Mouse (Mus musculus): Measurements from ENCODE around the gene Trub1. TPM values are rescaled to one million over a fixed set of nuclear protein-coding genes. Genes with fewer than 3 reads are reported as not detected.

The Trub1 gene
- 16.3 and 22.1 TPM in 2 replicates for polyA plus RNA-seq (2014; fragmentation: Nextera tagmentation; extraction: Ambion mirVana)

DNA sequence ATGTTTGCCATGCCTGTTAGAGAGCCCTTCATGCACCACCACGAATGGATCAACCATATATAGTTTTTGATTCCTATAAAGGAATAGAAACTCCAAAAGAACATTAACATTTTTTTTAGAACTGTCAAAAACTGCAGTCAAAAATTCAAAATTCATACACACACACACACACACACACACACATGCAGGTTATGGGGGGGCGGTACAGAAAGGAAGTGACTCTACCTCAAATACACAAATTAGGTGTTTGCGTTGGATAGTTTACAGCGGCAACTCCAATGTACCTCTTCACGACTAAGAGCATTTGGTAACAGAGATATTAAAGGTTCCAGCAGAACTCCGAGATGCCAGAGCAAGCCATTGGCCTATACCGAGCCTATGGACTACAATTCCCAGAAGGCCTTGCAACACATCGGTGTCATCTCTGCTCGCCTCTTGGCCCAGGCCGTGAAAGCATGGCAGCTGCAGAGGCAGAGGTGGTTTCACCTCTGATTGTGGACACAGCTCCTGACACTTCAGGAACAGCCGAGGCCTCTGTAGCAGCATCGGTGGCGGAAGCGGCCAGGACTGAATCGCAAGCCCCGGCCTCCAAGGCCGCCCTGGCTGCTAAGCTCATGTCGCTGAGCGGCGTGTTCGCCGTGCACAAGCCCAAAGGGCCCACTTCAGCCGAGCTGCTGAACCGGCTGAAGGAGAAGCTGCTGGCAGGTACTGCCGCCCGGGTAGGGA is at the start of gene Trub1:
TSS of gene Trub1 (plus strand) at position 421 of the 726 bp plus-strand sequence.
- Histone ChIP-seq H3K4me3 (ENCODE audit: low read depth, low read length) (peak within 1 kb of the TSS; percentile 82), H3K9ac (ENCODE audit: low read length) (peak within 1 kb of the TSS; percentile 81), H3K27me3 (ENCODE audit: control insufficient read depth, insufficient read depth, low read length) (no peaks in the 10 kb centered on the region), H3K4me1 (replicated peaks; ENCODE audit: control insufficient read depth, insufficient read depth, low read length) (peaks cover 8% of the 10 kb centered on the region; the same call in 1 of the 2 replicates), H3K36me3 (ENCODE audit: control insufficient read depth, insufficient read depth, low read length) (no peaks in the 10 kb centered on the region), H3K27ac (ENCODE audit: low read depth, low read length) (no peak within 1 kb of the TSS), H3K9me3 (ENCODE audit: control insufficient read depth, low read length) (no peaks in the 10 kb centered on the region), H3K4me2 (ENCODE audit: low read depth, low read length, severe bottlenecking) (peak within 1 kb of the TSS; percentile 67)
- DNase-seq (ENCODE audit: low spot score) (peak; percentile 82), ATAC-seq (replicated peaks; ENCODE audit: low FRiP score) (peak; percentile 97)
- 5% methylated on average over 26 of the region's 26 CpGs for WGBS

DNA sequence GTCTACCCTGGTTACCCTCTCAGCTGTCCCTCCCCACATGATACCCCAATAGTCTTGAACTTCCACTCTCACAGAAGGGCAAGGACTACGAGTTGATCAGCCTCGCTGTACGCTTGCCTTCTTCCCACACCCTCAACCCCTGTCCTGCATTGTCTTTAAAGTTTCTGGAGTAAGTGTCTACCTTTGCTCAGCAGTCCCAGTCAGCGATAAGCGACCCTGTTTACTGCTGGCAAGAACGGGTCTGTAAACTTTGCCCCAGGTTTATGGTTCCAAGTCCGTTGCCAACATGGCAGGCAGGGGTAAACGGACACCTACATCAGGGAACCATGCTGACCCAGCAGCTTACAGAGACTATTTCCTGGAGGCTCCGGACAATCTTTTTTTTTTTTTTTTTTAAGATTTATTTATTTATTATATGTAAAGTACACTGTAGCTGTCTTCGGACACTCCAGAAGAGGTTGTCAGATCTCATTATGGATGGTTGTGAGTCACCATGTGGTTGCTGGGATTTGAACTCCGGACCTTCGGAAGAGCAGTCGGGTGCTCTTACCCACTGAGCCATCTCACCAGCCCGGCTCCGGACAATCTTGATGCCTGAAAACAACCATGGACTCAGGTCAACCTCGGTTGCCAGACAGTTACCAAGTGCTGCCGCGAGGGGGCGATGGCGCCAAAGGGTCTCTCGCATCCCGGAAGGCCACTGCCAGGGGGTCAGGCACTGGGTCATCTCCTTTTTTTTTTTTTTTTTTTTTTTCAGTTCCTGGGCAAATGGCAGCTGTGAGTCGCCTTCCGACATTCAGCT is 48.8 kb upstream of the Trub1 start:
- no peaks in the 10 kb centered on the region for H3K36me3 ChIP-seq (ENCODE audit: control insufficient read depth, insufficient read depth, low read length)
- H3K4me1 ChIP-seq (replicated peaks; ENCODE audit: control insufficient read depth, insufficient read depth, low read length): no peaks in the 10 kb centered on the region
- H3K4me2 ChIP-seq (ENCODE audit: low read depth, low read length, severe bottlenecking): peak overlapping the region; percentile 35; the same call in 1 of the 2 replicates
- no peaks in the 10 kb centered on the region for H3K9me3 ChIP-seq (ENCODE audit: control insufficient read depth, low read length)
- no peaks in the 10 kb centered on the region for H3K27me3 ChIP-seq (ENCODE audit: control insufficient read depth, insufficient read depth, low read length)
- H3K4me3 ChIP-seq (ENCODE audit: low read depth, low read length): no peak overlapping the region
- peak; percentile 55; the same call in 1 of the 2 replicates for ATAC-seq (replicated peaks; ENCODE audit: low FRiP score)
- no peak overlapping the region for H3K27ac ChIP-seq (ENCODE audit: low read depth, low read length)
- WGBS: 13% methylated on average over 24 of the region's 24 CpGs
- no peak overlapping the region for H3K9ac ChIP-seq (ENCODE audit: low read length)
- peak; percentile 92 for DNase-seq (ENCODE audit: low spot score)

DNA sequence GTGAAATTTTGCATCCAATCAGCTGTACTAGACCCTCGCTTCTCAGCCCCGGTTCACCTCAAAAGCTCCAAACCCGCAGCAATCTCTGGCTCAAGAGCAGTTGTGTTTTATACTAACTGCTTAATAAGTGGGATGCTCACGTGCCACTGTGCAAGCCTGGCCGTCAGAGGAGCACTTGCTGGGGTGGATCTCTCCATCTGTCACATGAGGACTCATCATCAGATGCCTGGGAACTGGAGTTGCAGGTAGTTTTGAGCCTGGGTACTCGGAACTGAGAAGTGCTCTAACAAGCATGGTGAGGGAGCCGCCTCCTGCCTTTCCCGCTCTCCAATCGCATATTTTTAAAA is 48.2 kb upstream of the Trub1 start:
- H3K4me1 ChIP-seq (replicated peaks; ENCODE audit: control insufficient read depth, insufficient read depth, low read length): no peaks in the 10 kb centered on the region
- H3K27ac ChIP-seq (ENCODE audit: low read depth, low read length): no peak overlapping the region
- DNase-seq (ENCODE audit: low spot score) (no peak), ATAC-seq (replicated peaks; ENCODE audit: low FRiP score) (peak; percentile 24; the same call in 1 of the 2 replicates)
- no peak overlapping the region for H3K9ac ChIP-seq (ENCODE audit: low read length)
- WGBS: 11% methylated on average over 9 of the region's 9 CpGs
- peak overlapping the region; percentile 35; the same call in 1 of the 2 replicates for H3K4me2 ChIP-seq (ENCODE audit: low read depth, low read length, severe bottlenecking)
- H3K36me3 ChIP-seq (ENCODE audit: control insufficient read depth, insufficient read depth, low read length): no peaks in the 10 kb centered on the region
- no peaks in the 10 kb centered on the region for H3K27me3 ChIP-seq (ENCODE audit: control insufficient read depth, insufficient read depth, low read length)
- H3K4me3 ChIP-seq (ENCODE audit: low read depth, low read length): no peak overlapping the region
- H3K9me3 ChIP-seq (ENCODE audit: control insufficient read depth, low read length): no peaks in the 10 kb centered on the region

DNA sequence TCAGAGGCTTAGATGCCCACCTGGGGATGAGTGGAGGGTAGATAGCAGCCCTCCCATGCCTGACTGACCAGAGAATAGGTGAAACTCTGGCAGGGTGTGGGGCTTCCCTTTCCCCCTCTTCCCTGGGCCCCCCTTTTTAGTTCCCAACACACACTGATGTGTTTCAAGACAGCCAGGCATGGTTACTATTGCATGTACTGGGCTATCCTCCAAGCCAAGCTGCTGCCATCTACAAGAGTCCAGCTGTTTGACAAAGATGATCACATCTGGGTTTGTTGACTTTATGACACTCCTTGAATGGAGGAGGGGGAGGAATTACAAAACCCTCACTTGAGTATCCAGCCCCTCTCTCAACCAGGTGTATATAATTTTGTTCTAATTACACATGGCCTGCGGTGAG is 44.8 kb upstream of the Trub1 start:
- DNase-seq (ENCODE audit: low spot score): no peak
- 96% methylated on average over 1 of the region's 1 CpGs for WGBS
- no peak for ATAC-seq (replicated peaks; ENCODE audit: low FRiP score)
- Histone ChIP-seq H3K27me3 (ENCODE audit: control insufficient read depth, insufficient read depth, low read length) (no peaks in the 10 kb centered on the region), H3K36me3 (ENCODE audit: control insufficient read depth, insufficient read depth, low read length) (no peaks in the 10 kb centered on the region), H3K9ac (ENCODE audit: low read length) (no peak overlapping the region), H3K4me2 (ENCODE audit: low read depth, low read length, severe bottlenecking) (no peak overlapping the region), H3K9me3 (ENCODE audit: control insufficient read depth, low read length) (no peaks in the 10 kb centered on the region), H3K27ac (ENCODE audit: low read depth, low read length) (no peak overlapping the region), H3K4me1 (replicated peaks; ENCODE audit: control insufficient read depth, insufficient read depth, low read length) (no peaks in the 10 kb centered on the region), H3K4me3 (ENCODE audit: low read depth, low read length) (no peak overlapping the region)

DNA sequence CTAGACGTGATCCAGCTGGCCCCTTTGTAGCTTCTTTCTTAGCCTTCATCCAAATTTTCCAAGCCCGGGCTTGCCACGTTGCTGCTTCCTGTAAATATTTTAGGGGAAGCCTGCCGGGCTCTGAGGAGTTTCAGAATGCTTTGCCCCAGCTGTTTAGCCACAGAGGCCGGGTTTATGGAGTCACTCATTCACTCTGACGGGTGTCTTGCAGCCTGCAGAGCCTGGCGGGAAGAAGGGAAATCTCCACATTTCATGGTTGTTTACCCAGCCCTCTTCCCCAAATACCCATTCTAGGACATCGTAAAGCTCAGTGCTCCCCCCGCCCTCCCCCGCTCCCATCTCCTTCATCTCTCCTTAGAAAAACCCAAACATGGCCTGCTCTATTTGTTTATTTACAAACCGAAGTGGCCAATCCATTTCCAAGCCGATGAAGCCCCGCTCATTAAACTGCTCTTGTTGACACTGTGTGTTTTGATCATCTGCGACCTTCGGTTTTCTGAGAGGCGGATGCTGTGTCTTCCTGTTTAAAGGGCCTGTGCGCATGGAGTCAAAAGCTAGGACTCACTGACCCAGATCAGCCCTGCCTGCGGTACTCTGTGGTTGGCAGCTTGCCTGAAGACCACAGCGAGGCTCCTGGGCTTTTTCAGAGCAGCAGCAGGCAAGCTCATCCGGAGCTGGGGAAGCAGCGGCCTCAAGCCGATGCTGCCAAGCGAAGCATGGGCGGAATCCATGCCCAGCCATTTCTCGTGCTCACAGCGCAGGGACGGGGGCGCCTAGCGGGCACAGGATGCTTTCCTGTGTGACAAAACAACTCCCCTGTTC is 41.1 kb upstream of the Trub1 start:
- Histone ChIP-seq H3K4me2 (ENCODE audit: low read depth, low read length, severe bottlenecking) (no peak overlapping the region), H3K27me3 (ENCODE audit: control insufficient read depth, insufficient read depth, low read length) (no peaks in the 10 kb centered on the region), H3K4me1 (replicated peaks; ENCODE audit: control insufficient read depth, insufficient read depth, low read length) (no peaks in the 10 kb centered on the region), H3K9ac (ENCODE audit: low read length) (no peak overlapping the region), H3K36me3 (ENCODE audit: control insufficient read depth, insufficient read depth, low read length) (no peaks in the 10 kb centered on the region), H3K9me3 (ENCODE audit: control insufficient read depth, low read length) (no peaks in the 10 kb centered on the region), H3K27ac (ENCODE audit: low read depth, low read length) (no peak overlapping the region), H3K4me3 (ENCODE audit: low read depth, low read length) (no peak overlapping the region)
- ATAC-seq (replicated peaks; ENCODE audit: low FRiP score): no peak
- 61% methylated on average over 29 of the region's 29 CpGs for WGBS
- DNase-seq (ENCODE audit: low spot score): peak; percentile 63

DNA sequence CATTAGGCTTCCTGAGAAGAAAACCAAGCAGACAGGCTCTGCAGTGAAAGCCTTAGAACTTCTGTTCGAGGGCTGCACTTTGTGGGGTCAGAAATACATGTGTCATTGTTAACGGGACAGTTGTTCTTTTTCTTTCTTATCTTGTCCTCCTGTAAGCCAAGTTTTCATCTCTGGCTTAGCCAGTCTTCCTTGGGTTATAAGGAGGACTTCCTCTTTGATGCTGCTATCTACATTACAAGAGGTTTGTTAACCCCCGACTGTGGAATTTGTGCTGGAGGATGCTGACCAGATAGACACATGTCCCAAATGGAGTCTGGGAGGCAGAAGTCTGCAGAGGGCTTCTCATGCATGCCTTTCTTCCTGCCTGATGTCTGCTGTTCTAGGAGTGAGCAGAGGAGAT is 39.5 kb upstream of the Trub1 start:
- H3K27me3 ChIP-seq (ENCODE audit: control insufficient read depth, insufficient read depth, low read length): no peaks in the 10 kb centered on the region
- WGBS: 86% methylated on average over 3 of the region's 3 CpGs
- H3K36me3 ChIP-seq (ENCODE audit: control insufficient read depth, insufficient read depth, low read length): no peaks in the 10 kb centered on the region
- H3K4me1 ChIP-seq (replicated peaks; ENCODE audit: control insufficient read depth, insufficient read depth, low read length): 0 out of 2 replicates have a peak, but pooled peaks cover 2% of the 10 kb centered on the region
- no peak overlapping the region for H3K9ac ChIP-seq (ENCODE audit: low read length)
- ATAC-seq (replicated peaks; ENCODE audit: low FRiP score) (no peak), DNase-seq (ENCODE audit: low spot score) (no peak)
- H3K4me3 ChIP-seq (ENCODE audit: low read depth, low read length): no peak overlapping the region
- H3K27ac ChIP-seq (ENCODE audit: low read depth, low read length): no peak overlapping the region
- H3K4me2 ChIP-seq (ENCODE audit: low read depth, low read length, severe bottlenecking): no peak overlapping the region
- H3K9me3 ChIP-seq (ENCODE audit: control insufficient read depth, low read length): no peaks in the 10 kb centered on the region

DNA sequence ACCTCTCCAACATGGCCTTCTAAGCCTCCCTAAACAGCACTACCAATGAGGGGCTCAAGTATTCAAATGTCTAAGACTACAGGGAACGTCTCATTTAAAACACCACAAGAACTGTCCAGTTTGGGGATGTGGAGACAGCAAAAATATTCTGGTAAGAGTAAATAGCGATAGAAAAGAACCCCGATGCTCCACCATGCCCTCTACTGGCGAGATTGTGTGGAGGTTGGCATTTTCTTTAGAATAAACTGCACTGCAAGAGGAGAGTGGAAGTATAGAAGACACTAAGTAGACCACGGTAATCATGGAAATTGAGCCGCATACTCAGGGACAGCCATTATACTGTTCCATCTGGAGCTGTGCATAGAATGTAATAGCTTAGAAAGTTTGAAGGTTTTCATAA is 38.8 kb upstream of the Trub1 start:
- H3K4me1 ChIP-seq (replicated peaks; ENCODE audit: control insufficient read depth, insufficient read depth, low read length): 0 out of 2 replicates have a peak, but pooled peaks cover 3% of the 10 kb centered on the region
- no peak overlapping the region for H3K9ac ChIP-seq (ENCODE audit: low read length)
- H3K27me3 ChIP-seq (ENCODE audit: control insufficient read depth, insufficient read depth, low read length): no peaks in the 10 kb centered on the region
- H3K4me3 ChIP-seq (ENCODE audit: low read depth, low read length): no peak overlapping the region
- DNase-seq (ENCODE audit: low spot score): no peak
- H3K27ac ChIP-seq (ENCODE audit: low read depth, low read length): no peak overlapping the region
- WGBS: 81% methylated on average over 6 of the region's 6 CpGs
- no peaks in the 10 kb centered on the region for H3K36me3 ChIP-seq (ENCODE audit: control insufficient read depth, insufficient read depth, low read length)
- H3K4me2 ChIP-seq (ENCODE audit: low read depth, low read length, severe bottlenecking): no peak overlapping the region
- no peaks in the 10 kb centered on the region for H3K9me3 ChIP-seq (ENCODE audit: control insufficient read depth, low read length)
- no peak for ATAC-seq (replicated peaks; ENCODE audit: low FRiP score)

DNA sequence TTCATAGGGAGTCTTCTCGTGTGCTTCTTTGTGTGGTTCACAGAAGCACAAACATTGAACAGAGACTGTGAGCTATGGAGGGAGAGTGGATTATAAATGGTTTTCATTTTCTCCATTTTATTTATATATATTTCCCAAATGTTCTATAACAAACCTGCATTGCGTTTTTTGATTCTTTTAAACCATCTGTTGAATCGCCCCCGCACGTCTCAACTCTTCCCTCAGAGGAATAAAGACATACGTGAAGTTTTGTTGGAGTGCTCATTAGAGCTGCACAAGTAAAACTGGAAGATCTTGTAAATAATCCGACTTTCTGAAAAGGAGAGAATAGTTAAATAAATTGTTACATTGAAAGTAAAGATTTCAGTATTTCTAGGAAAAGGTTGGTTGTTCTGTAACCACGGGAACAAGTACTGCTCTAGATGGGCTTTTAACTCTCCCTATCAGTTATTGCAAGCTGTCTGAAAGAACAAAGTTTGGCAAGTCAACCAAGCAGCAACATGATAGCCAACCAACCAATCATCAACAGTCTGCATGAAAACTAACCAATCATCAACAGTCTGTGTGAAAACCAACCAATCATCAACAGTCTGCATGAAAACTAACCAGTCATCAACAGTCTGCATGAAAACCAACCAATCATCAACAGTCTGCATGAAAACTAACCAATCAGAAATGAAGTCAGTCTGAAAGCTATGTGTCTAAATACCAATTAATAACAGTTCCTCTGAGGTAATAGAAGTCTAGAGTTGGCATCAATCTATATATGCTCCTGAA is 37.5 kb upstream of the Trub1 start:
- no peaks in the 10 kb centered on the region for H3K9me3 ChIP-seq (ENCODE audit: control insufficient read depth, low read length)
- no peak for DNase-seq (ENCODE audit: low spot score)
- no peak overlapping the region for H3K27ac ChIP-seq (ENCODE audit: low read depth, low read length)
- ATAC-seq (replicated peaks; ENCODE audit: low FRiP score): no peak
- WGBS: 91% methylated on average over 8 of the region's 8 CpGs
- 0 out of 2 replicates have a peak, but pooled peaks cover 3% of the 10 kb centered on the region for H3K4me1 ChIP-seq (replicated peaks; ENCODE audit: control insufficient read depth, insufficient read depth, low read length)
- H3K36me3 ChIP-seq (ENCODE audit: control insufficient read depth, insufficient read depth, low read length): no peaks in the 10 kb centered on the region
- no peaks in the 10 kb centered on the region for H3K27me3 ChIP-seq (ENCODE audit: control insufficient read depth, insufficient read depth, low read length)
- no peak overlapping the region for H3K9ac ChIP-seq (ENCODE audit: low read length)
- H3K4me2 ChIP-seq (ENCODE audit: low read depth, low read length, severe bottlenecking): no peak overlapping the region
- H3K4me3 ChIP-seq (ENCODE audit: low read depth, low read length): no peak overlapping the region

Measured in forebrain, embryonic 11.5 days (tissue).